Mouse (Mus musculus) G1E (cell line): Measurements from ENCODE around the gene Ehmt2. TPM values are rescaled to one million over a fixed set of nuclear protein-coding genes. Genes with fewer than 3 reads are reported as not detected.

Experiments used
- ATAC-seq: 2 replicates; pipeline ENCODE4 v1.8.0; 2016; ENCODE audit warnings: mild to moderate bottlenecking; ENCODE audit not compliant: insufficient number of reproducible peaks, poor library complexity, low FRiP score, severe bottlenecking; ENCODE audit errors: extremely low read depth
- DNase-seq: peaks from one replicate; pipeline ENCODE4 v3.0.0; 2012; ENCODE audit warnings: low spot score
- H3K27me3 ChIP-seq: 2 replicates; pipeline ENCODE4 v1.6.1; 2012; ENCODE audit warnings: mild to moderate bottlenecking, low read length, inconsistent platforms; ENCODE audit not compliant: insufficient read depth
- H3K36me3 ChIP-seq: replicated peaks from 2 replicates; pipeline ENCODE3; 2012; ENCODE audit warnings: mild to moderate bottlenecking, inconsistent platforms
- H3K4me1 ChIP-seq: 2 replicates; pipeline ENCODE4 v1.6.1; 2012; ENCODE audit warnings: low read depth, low read length, inconsistent platforms, mixed read lengths; ENCODE audit not compliant: insufficient read depth
- H3K4me3 ChIP-seq: 2 replicates; pipeline ENCODE4 v1.5.1; 2012; ENCODE audit warnings: low read depth, mild to moderate bottlenecking, inconsistent platforms, low read length, moderate library complexity, mixed read lengths
- H3K9me3 ChIP-seq: replicated peaks from 2 replicates; pipeline ENCODE4 v1.6.1; 2012; ENCODE audit warnings: inconsistent platforms
- CTCF ChIP-seq: IDR thresholded peaks from 2 replicates; pipeline ENCODE4 v1.5.1; 2012; ENCODE audit warnings: low read depth, low read length, inconsistent platforms, mixed read lengths
- GATA1 ChIP-seq: IDR thresholded peaks from 2 replicates; pipeline ENCODE4 v1.6.1; 2012; ENCODE audit warnings: borderline replicate concordance, low read length, inconsistent platforms, mixed read lengths
- GATA2 ChIP-seq: IDR thresholded peaks from 2 replicates; pipeline ENCODE4 v1.6.1; 2012; ENCODE audit warnings: low read depth, low read length, inconsistent platforms, borderline replicate concordance
- POLR2AphosphoS5 ChIP-seq: IDR thresholded peaks from 2 replicates; pipeline ENCODE4 v1.6.1; 2012; ENCODE audit warnings: low read depth, low read length, inconsistent platforms; ENCODE audit not compliant: insufficient replicate concordance
- TAL1 ChIP-seq: conservative IDR thresholded peaks from 2 replicates; pipeline ENCODE4 v1.6.1; 2012; ENCODE audit warnings: low read depth, low read length, inconsistent platforms, mixed read lengths
- polyA plus RNA-seq: library from polyadenylated mRNA; stranded (reverse); fragments of >175 nt; gene quantifications from 2 replicates; pipeline ENCODE4 v1.2.3, GENCODE M21; 2012
- total RNA-seq, 2 experiments: library from RNA; stranded (forward) in 1 of 2; stranded (reverse) in 1 of 2; fragments of 200-1000 nt in 1 of 2; fragments of >200 nt in 1 of 2; fragmentation: Nextera tagmentation in 1 of 2; gene quantifications; 2 replicates each; pipeline ENCODE4 v1.2.3; 2014 to 2017

Ehmt2 gene
- total and polyA plus RNA-seq, 3 experiments, result 94.4 to 346 (median 123) TPM

GRCm38 (mm10) chr17:34879336-34879879, 18.9 kb upstream of the Ehmt2 start, which contains the start of gene Zbtb12:
Zbtb12 (plus strand) TSS chr17:34879483.
- no peak within 1 kb of the TSS; the same call in 1 of the 2 replicates for H3K4me3 ChIP-seq
- DNase-seq, result no peak

GRCm38 (mm10) chr17:34881166-34881565, 17.1 kb upstream of the Ehmt2 start:
- TF ChIP-seq POLR2AphosphoS5, result no peak
- TF ChIP-seq GATA2, result no peak
- no peak for TF ChIP-seq TAL1
- no peak for TF ChIP-seq GATA1
- peaks cover 49% of the 10 kb centered on the region for H3K4me1 ChIP-seq
- DNase-seq (no peak), ATAC-seq (no peak)
- peaks cover 10% of the 10 kb centered on the region for H3K27me3 ChIP-seq
- H3K36me3 ChIP-seq, result no peaks in the 10 kb centered on the region
- no peak overlapping the region for H3K4me3 ChIP-seq
- H3K9me3 ChIP-seq, result no peaks in the 10 kb centered on the region

More at GRCm38 (mm10) chr17:34879336-34879879, 18.9 kb upstream of the Ehmt2 start, which contains the start of gene Zbtb12:
- Histone ChIP-seq H3K9me3 (no peaks in the 10 kb centered on the region), H3K27me3 (peaks cover 14% of the 10 kb centered on the region), H3K36me3 (no peaks in the 10 kb centered on the region), H3K4me1 (peaks cover 32% of the 10 kb centered on the region)
- TF ChIP-seq POLR2AphosphoS5 (no peak), GATA2 (no peak), GATA1 (no peak), CTCF (no peak), TAL1 (no peak)
- no peak for ATAC-seq

DNA sequence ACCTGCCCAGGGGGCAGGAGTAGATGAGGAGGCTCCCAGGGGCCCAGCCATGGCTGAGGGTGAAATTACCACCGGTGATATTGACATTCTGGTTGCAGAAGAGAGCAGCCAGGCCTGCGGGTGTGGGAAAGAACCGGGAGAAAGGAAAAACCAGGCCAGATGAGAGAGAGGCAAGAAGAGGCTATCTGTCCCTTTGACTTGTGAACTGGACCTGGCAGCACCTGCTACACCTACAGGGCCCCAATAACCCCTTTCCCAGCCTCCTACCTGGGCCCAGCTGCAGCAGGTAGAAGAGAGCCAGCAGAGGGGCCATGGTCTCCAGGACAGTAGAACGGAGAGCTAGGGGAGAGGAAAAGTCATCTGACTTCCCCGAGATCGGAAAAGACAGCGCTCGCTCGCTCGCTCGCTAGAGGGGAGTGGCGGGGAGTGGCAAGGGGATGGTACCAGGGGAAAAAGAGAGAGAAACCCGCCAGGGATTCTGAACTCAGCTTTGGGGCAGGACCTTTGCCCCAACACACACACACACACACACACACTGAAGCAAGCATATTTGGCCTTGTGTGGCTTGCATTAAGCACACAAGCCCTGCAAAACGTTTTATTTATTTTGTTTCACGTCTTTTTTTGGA, 16.5 kb upstream of the Ehmt2 start, which contains the start of gene Gm20547:
Gene Gm20547, minus strand, starts transcription at position 360 of the 628 bp plus-strand sequence.
- H3K36me3 ChIP-seq, result no peaks in the 10 kb centered on the region
- H3K9me3 ChIP-seq, result no peaks in the 10 kb centered on the region
- H3K4me1 ChIP-seq, result peaks cover 55% of the 10 kb centered on the region
- ATAC-seq (no peak), DNase-seq (no peak)
- H3K27me3 ChIP-seq, result peaks cover 5% of the 10 kb centered on the region
- no peak within 1 kb of the TSS for H3K4me3 ChIP-seq
- TF ChIP-seq TAL1 (no peak), POLR2AphosphoS5 (no peak)

DNA sequence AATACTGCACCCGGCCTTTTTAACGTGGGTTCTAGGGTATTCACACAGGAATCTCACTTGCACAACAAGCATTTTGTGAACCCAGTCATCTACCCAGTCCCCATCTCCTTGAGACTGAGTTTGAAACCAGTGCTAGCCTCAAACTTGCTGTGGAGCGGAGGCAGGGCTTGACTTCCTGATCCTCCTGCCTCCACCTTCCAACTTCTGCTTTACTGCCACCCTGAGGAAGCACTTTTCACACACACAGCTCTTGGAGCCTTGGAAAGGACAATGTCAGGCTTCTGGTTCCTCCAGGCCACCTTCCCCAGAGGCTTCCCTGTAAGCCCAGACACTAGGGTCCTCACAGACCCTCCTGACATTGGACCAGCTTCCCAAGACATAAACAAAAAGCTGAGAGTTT, 14.9 kb upstream of the Ehmt2 start:
- H3K9me3 ChIP-seq, result no peaks in the 10 kb centered on the region
- no peak for TF ChIP-seq CTCF
- H3K4me1 ChIP-seq, result peaks cover 69% of the 10 kb centered on the region
- no peak overlapping the region for H3K4me3 ChIP-seq
- no peaks in the 10 kb centered on the region; the same call in 1 of the 2 replicates for H3K27me3 ChIP-seq
- ATAC-seq (no peak), DNase-seq (no peak)
- H3K36me3 ChIP-seq, result no peaks in the 10 kb centered on the region

- Histone ChIP-seq H3K36me3 (no peaks in the 10 kb centered on the region), H3K4me3 (peak overlapping the region; percentile 24; the same call in 1 of the 2 replicates), H3K4me1 (peaks cover 72% of the 10 kb centered on the region), H3K27me3 (no peaks in the 10 kb centered on the region; the same call in 1 of the 2 replicates), H3K9me3 (no peaks in the 10 kb centered on the region)
- no peak for DNase-seq
- peak; percentile 22; the same call in 1 of the 2 replicates for ATAC-seq
- TF ChIP-seq GATA2 (no peak), TAL1 (peak; percentile 63)
Observed at GRCm38 (mm10) chr17:34884704-34885103, 13.6 kb upstream of the Ehmt2 start.

DNA sequence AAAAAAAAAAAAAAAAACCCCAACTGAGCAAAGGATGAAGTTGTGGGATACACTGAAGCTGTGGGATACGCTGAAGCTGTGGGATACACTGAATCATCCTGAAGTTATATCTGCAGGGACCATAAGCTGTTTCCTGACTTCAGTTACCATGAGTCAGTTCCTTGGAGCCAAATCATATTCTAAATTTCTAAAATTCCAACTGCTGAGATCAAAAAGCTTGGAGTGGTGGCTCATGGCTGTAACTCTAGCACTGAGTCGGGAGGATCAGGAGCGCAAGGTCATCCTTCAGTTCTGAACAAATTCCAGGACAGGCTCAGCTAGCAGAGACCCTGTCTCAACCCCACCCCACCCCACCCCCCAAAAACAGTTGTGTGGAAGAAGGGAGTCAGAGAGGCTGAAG, 12.7 kb upstream of the Ehmt2 start:
- no peaks in the 10 kb centered on the region; the same call in 1 of the 2 replicates for H3K27me3 ChIP-seq
- no peak for ATAC-seq
- H3K4me1 ChIP-seq, result peaks cover 76% of the 10 kb centered on the region
- no peak for DNase-seq
- no peak overlapping the region for H3K4me3 ChIP-seq
- H3K9me3 ChIP-seq, result no peaks in the 10 kb centered on the region
- H3K36me3 ChIP-seq, result no peaks in the 10 kb centered on the region
- TF ChIP-seq GATA2 (no peak), CTCF (no peak), GATA1 (no peak), POLR2AphosphoS5 (no peak), TAL1 (no peak)

GRCm38 (mm10) chr17:34887942-34888341, 10.3 kb upstream of the Ehmt2 start:
- no peaks in the 10 kb centered on the region for H3K27me3 ChIP-seq
- DNase-seq (no peak), ATAC-seq (no peak)
- no peaks in the 10 kb centered on the region for H3K36me3 ChIP-seq
- TF ChIP-seq GATA1 (no peak), CTCF (no peak), GATA2 (no peak), POLR2AphosphoS5 (no peak), TAL1 (no peak)
- peaks cover 70% of the 10 kb centered on the region for H3K4me1 ChIP-seq
- no peak overlapping the region; the same call in 1 of the 2 replicates for H3K4me3 ChIP-seq
- H3K9me3 ChIP-seq, result no peaks in the 10 kb centered on the region
